Mouse (Mus musculus): ENCODE data around the gene Chit1.

GRCm38 (mm10) chr1:134074184-134074583 lies 36.9 kb upstream of the Chit1 start:
- no peak for TF ChIP-seq POLR2A (IDR thresholded peaks at IDR 0.05; ENCODE audit: low read depth, low read length)
- TF ChIP-seq CTCF (conservative IDR thresholded peaks at IDR 0.05; ENCODE audit: insufficient read depth, insufficient read length, low read depth, low read length) = no peak

Data from kidney, adult 2 months (tissue).